Mouse (Mus musculus) brown adipose tissue, adult 24 weeks (tissue): ENCODE measurements around the gene Vegfa. TPM values are rescaled to one million over a fixed set of nuclear protein-coding genes. Genes with fewer than 3 reads are reported as not detected.
"Not testable (repeated sequence)": the region's sequence is repeated elsewhere in the genome, so short reads cannot be mapped to it uniquely, and the experiment has no call there.

ENCODE experiments used
- H3K27ac ChIP-seq: fragments of 200-500 bp; replicated peaks from 2 replicates; pipeline ENCODE4 v1.5.1; 2012; ENCODE audit warnings: low read depth, mild to moderate bottlenecking, low read length
- H3K4me1 ChIP-seq: fragments of 200-500 bp; 2 replicates; pipeline ENCODE4 v1.6.1; 2012; ENCODE audit warnings: low read length, mixed read lengths; ENCODE audit not compliant: control insufficient read depth, insufficient read depth, insufficient read length
- H3K4me3 ChIP-seq: fragments of 200-500 bp; 2 replicates; pipeline ENCODE4 v1.5.1; 2012; ENCODE audit warnings: low read depth, mild to moderate bottlenecking, low read length, moderate library complexity; ENCODE audit not compliant: insufficient read depth
- polyA plus RNA-seq: library from polyadenylated mRNA; stranded (reverse); fragments of >200 nt; gene quantifications from 2 replicates; pipeline ENCODE4 v1.2.4, GENCODE M21; 2012; ENCODE audit not compliant: missing spikeins, insufficient read depth, insufficient read length

Gene Vegfa
- polyA plus RNA-seq, 1 experiment, result 214 TPM

DNA sequence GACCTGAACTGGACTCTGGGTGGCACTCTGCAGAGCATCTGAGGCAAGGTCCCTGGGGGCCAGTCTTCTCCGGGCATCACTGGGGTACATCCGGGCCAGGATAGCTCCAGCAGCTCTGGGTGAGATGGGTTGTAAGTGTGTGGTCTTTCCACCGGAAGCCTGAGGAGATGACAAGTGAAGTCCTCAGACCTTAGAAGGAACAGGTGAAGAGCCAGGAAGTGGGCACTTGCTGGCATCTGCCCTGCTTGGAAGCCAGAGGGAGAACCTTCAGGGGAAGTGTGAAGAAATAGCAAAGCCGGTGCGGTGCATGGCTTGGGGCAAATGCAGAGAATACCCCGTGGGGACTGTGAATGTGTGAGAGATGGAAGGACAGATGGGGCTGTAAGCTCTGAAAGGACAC is 21.7 kb downstream of the Vegfa start:
- Histone ChIP-seq H3K4me3 (no peak overlapping the region), H3K27ac (peak overlapping the region; percentile 99), H3K4me1 (peaks cover 5% of the 10 kb centered on the region)

DNA sequence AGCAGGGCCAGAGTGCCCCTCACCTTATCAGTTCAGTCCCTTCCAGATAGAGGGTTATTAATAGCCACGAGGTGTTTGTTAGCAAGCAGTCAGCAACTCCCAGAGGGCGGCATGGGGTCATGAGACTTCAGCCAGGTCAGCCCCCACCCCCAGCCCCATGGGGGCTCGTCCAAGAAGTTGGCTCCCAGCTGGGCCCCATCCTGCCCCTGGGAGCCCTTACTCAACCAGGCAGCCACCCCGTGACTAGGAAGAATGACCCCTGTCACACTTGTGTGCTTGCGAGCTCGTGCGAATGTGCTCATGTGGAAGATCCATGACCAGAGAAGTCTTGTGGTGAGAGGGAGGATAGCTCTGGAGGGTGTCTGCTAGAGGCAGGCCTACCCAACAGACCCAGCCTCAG is 23.0 kb downstream of the Vegfa start:
- Histone ChIP-seq H3K27ac (peak overlapping the region; percentile 99), H3K4me3 (no peak overlapping the region), H3K4me1 (peaks cover 12% of the 10 kb centered on the region)

DNA sequence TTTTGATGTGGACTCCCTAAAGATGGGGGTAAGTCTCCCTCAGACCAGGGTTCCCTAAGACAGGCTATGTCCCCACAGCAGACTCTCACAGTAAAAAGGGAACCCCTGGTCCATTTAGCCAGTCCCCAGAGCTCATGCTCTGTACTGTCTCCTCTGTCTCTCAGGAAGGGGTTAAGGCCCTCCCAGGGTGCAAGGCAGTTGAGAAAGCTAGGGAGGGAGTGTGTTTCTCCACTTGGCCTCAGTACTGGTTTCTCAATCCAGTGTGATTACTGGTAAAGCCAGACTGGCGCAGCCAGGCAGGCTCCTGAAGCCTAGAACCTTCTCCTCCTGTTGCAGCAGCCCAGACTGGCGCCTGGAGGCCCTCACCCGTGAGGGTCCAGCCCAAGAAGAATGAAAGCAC is 26.7 kb downstream of the Vegfa start:
- H3K4me1 ChIP-seq, result peaks cover 15% of the 10 kb centered on the region
- H3K27ac ChIP-seq, result peak overlapping the region; percentile 83
- H3K4me3 ChIP-seq, result no peak overlapping the region

DNA sequence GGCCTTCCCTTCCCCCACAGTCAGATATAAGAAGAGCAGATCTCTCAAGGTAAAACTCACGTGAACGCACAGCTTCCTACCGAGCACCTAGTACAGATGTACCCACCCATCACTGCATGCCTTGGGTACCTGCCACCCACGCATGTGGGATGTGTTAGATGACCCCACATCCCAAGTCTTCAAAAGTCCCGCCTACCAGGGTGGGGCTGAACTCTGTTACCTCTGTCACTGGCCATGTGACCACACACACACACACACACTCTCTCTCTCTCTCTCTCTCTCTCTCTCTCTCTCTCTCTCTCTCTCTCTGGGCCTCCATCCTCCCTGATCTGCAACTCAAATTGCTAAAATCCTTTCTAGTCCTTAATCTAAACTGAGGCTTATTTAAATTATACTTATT is 27.7 kb downstream of the Vegfa start:
- Histone ChIP-seq H3K4me1 (peaks cover 12% of the 10 kb centered on the region), H3K4me3 (no peak overlapping the region), H3K27ac (no peak overlapping the region)

- H3K4me3 ChIP-seq, result no peak overlapping the region
- H3K4me1 ChIP-seq, result peaks cover 11% of the 10 kb centered on the region
- H3K27ac ChIP-seq, result no peak overlapping the region
Observed at GRCm38 (mm10) chr17:46003717-46004481, 28.3 kb downstream of the Vegfa start.

GRCm38 (mm10) chr17:45999366-45999940 is 32.7 kb downstream of the Vegfa start:
- Histone ChIP-seq H3K27ac (no peak overlapping the region), H3K4me3 (no peak overlapping the region), H3K4me1 (peaks cover 9% of the 10 kb centered on the region)

DNA sequence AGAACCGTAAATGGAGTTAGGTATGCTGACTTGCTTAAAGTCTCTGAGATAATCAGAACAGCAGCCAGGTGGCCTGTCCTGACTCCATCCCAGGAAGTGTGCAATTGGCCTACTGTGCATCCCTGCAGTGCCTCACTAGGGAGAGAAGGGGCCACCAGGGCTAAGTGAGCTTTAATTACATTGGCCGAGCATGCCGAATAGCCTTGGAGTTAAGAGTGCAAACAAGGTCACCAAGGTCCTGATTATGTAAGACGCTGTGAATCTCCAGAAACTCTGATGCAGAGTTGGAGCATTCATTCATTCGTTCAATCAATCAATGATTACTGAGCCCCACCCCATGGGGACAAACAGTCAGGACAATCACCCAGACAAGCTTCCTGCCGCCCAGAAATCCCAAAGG is 33.8 kb downstream of the Vegfa start:
- Histone ChIP-seq H3K27ac (no peak overlapping the region), H3K4me1 (0 out of 2 replicates have a peak, but pooled peaks cover 3% of the 10 kb centered on the region), H3K4me3 (no peak overlapping the region)

DNA sequence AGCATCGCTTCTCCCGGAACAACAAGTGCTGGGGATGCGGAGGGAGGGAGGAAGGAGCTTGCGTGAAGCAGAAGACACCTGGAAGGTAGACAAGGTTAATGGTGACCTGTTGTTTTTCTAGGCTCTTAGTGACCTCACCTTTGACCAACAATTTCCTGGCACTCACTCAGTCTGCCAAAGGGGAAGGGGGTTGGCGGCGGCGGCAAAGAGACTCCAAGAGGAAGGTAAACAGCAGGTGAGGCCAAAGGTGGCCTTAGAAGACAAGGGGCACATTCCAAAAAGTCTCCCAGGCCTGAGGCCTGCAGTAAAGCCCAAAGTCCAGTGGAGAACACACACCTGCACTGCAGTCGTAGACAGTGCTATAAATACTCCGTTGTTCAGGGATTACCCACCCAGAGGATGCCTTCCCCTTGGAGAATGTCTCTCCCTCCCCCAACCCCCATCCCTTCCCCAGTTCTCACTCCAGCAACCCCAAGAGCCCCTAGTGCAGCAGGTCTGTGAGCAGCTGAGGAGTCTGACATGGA is 35.2 kb downstream of the Vegfa start:
- Histone ChIP-seq H3K4me3 (no peak overlapping the region), H3K27ac (no peak overlapping the region), H3K4me1 (0 out of 2 replicates have a peak, but pooled peaks cover 3% of the 10 kb centered on the region)

DNA sequence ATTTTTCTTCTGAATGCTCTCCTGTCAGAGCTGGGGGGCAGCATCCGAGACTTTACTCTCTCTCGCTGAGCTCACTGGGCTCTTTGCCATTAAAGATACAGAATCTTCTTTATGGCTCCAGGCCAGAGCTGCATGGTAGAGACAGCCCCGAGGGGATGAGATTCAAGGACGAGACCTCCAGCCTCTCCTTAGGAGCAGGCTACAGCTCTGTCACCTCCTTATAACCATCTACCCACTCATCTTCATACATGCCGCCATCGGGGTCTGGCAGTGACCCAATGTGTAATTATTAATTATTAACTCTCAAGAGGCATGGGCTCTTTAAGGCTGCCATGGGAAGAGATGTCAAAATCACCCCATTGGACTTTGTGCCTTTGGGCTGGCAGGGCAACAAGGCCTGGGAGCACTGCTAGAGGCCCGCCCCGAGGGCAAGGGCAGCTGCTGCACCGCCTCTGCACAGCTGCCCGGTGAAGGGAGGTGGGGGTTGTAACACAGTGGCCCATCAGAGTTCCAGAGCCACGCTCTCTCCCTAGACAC is 37.8 kb downstream of the Vegfa start:
- Histone ChIP-seq H3K4me3 (no peak overlapping the region), H3K27ac (no peak overlapping the region), H3K4me1 (0 out of 2 replicates have a peak, but pooled peaks cover 3% of the 10 kb centered on the region)

GRCm38 (mm10) chr17:45986915-45987314 is 45.3 kb downstream of the Vegfa start:
- no peaks in the 10 kb centered on the region for H3K4me1 ChIP-seq
- H3K27ac ChIP-seq, result no peak overlapping the region
- no peak overlapping the region for H3K4me3 ChIP-seq

- Histone ChIP-seq H3K4me1 (no peaks in the 10 kb centered on the region), H3K27ac (no peak overlapping the region), H3K4me3 (no peak overlapping the region)
Observed at GRCm38 (mm10) chr17:45986374-45986773, 45.8 kb downstream of the Vegfa start.

GRCm38 (mm10) chr17:45983185-45983584 is 49.0 kb downstream of the Vegfa start:
- not testable (repeated sequence) for H3K4me3 ChIP-seq

GRCm38 (mm10) chr17:45981841-45982240 is 50.3 kb downstream of the Vegfa start:
- Histone ChIP-seq H3K4me3 (no peak overlapping the region), H3K27ac (no peak overlapping the region), H3K4me1 (no peaks in the 10 kb centered on the region)

More at GRCm38 (mm10) chr17:45983185-45983584, 49.0 kb downstream of the Vegfa start:
- H3K27ac ChIP-seq, H3K4me1 ChIP-seq: not testable (repeated sequence)

GRCm38 (mm10) chr17:45979025-45979805 is 53.0 kb downstream of the Vegfa start:
- no peaks in the 10 kb centered on the region for H3K4me1 ChIP-seq
- no peak overlapping the region for H3K27ac ChIP-seq
- no peak overlapping the region for H3K4me3 ChIP-seq

- H3K27ac ChIP-seq, result no peak overlapping the region
- no peak overlapping the region for H3K4me3 ChIP-seq
- no peaks in the 10 kb centered on the region for H3K4me1 ChIP-seq
Observed at GRCm38 (mm10) chr17:45974461-45974860, 57.7 kb downstream of the Vegfa start.
